22 mouse cellular contexts compared by ENCODE assay signal in the genomic region with DNA sequence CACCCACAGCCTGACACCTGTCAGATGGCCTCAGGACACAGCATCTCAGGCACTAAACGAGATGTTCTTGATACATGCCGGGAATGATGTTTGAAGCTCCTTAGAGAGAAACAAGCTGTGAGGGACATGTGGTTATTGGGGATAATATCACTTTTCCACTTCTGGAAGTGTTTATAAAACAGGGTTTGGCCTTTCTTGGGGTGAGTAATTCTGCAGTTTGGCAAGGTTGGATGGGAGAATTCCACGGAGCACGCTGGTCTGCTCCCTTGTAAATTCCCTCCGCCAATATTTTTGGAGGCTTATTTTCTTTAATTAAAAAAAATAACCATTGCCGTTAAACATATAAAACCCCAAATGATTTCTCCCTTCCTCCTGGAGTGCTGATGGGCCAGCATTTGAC. TPM values are rescaled to one million over a fixed set of nuclear protein-coding genes. Genes with fewer than 3 reads are reported as not detected.
"Had no signal": no experiment of that assay in that cellular context is flagged by ENCODE, and none has a peak within 500 bp of the region (broad histone marks: within the 10 kb centered on the region; RNA-seq: fewer than 3 reads in every experiment).

No protein-coding gene starts in this region.

- H3K4me2 ChIP-seq: liver, embryonic 11.5 days; lung, embryonic 15.5 days; midbrain, embryonic 13.5 days; stomach, embryonic 15.5 days had no signal

- ATAC-seq: intestine, postnatal 0 days; liver, postnatal 0 days had no signal

- H3K9ac ChIP-seq: liver, embryonic 14.5 days; liver, postnatal 0 days; lung, embryonic 15.5 days; midbrain, embryonic 13.5 days; stomach, embryonic 15.5 days had no signal

- H3K4me1 ChIP-seq: lung, embryonic 15.5 days; stomach, embryonic 15.5 days had no signal

- H3K4me3 ChIP-seq: layer of hippocampus, adult 2 months; lung, embryonic 15.5 days; midbrain, embryonic 13.5 days; stomach, embryonic 15.5 days had no signal

- H3K27ac ChIP-seq: kidney, postnatal 0 days; layer of hippocampus, adult 2 months; liver, embryonic 14.5 days; lung, embryonic 15.5 days; macrophage; midbrain, embryonic 13.5 days; stomach, embryonic 15.5 days had no signal

- H3K27me3 ChIP-seq: lung, embryonic 15.5 days had no signal

- H3K9me3 ChIP-seq: lung, embryonic 15.5 days; midbrain, embryonic 13.5 days; stomach, embryonic 15.5 days had no signal

- DNase-seq: kidney, adult 2 months; kidney, postnatal 25 days; layer of hippocampus, adult 9-11 months; liver, postnatal 0 days; thymus, postnatal 4 days had no signal

- H3K36me3 ChIP-seq: midbrain, embryonic 13.5 days; stomach, embryonic 15.5 days had no signal

RNA-seq across cellular contexts. Expression of a gene that starts 35.5 kb away (rescaled TPM):
- total RNA-seq: layer of hippocampus, adult 2 months; layer of hippocampus, postnatal 25 days; left cerebral cortex, adult 18-20 months; left cerebral cortex, postnatal 25 days; megakaryocyte, adult 5-6 weeks; midbrain, postnatal 0 days had no signal
- polyA plus RNA-seq: intestine, embryonic 14.5 days; intestine, postnatal 0 days; kidney, embryonic 14.5 days; kidney, postnatal 0 days; large intestine, adult 2 months; liver, postnatal 0 days; macrophage; midbrain, embryonic 13.5 days had no signal
